ENCODE assay signal across 11 mouse cellular contexts in the genomic region with DNA sequence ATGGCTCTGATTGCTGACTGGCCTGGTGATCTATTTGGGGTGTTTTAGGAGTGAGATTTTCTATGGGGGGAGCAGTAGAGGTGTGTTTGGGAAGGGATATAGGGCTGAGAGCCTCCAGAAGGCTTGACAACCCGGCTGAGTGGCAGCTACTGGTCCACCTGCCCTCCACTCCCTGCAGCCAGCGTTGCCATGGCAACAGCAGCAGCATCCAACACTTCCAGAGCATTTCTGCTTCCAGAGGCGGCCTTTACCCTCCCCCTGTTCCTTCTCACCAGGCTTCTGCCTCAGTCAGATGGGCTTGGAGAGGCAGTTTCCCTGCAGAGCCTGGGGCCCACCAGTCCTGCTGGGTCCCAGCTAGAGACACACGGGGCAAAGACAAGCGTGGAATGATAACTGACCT. TPM values are rescaled to one million over a fixed set of nuclear protein-coding genes. Genes with fewer than 3 reads are reported as not detected.
A peak's percentile ranks its signal among the peaks of the same experiment; 100 is the strongest.
DNase-seq lines count a peak whose midpoint lies in the region; ATAC-seq and TF ChIP-seq lines count a peak whose summit lies in the region.
"Had no signal": no experiment of that assay in that cellular context is flagged by ENCODE, and none has a peak within 500 bp of the region (broad histone marks: within the 10 kb centered on the region; RNA-seq: fewer than 3 reads in every experiment).

No protein-coding gene starts in this region.

- 23% methylated on average over 5 of the region's 5 CpGs for WGBS in hindbrain, embryonic 10.5 days
- WGBS in midbrain, embryonic 14.5 days, result 10% methylated on average over 5 of the region's 5 CpGs
- 86% methylated on average over 5 of the region's 5 CpGs for whole genome bisulfite sequencing in heart, adult 2 months
- 86% methylated on average over 5 of the region's 5 CpGs for WGBS in kidney, adult 2 months

- no peak overlapping the region for H3K4me2 ChIP-seq in midbrain, embryonic 14.5 days (ENCODE audit: low read length)
- H3K4me2 ChIP-seq: limb, embryonic 13.5 days had no signal

- peaks cover 60% of the 10 kb centered on the region for H3K4me1 ChIP-seq in hindbrain, embryonic 10.5 days (replicated peaks)
- H3K4me1 ChIP-seq in midbrain, embryonic 14.5 days (ENCODE audit: control insufficient read depth, insufficient read depth, low read length), result peaks cover 27% of the 10 kb centered on the region
- H3K4me1 ChIP-seq in heart, adult 2 months (ENCODE audit: control insufficient read depth, insufficient read depth, low read length), result peaks cover 7% of the 10 kb centered on the region
- H3K4me1 ChIP-seq in kidney, adult 2 months (ENCODE audit: control insufficient read depth, insufficient read depth, low read length), result no peaks in the 10 kb centered on the region; the same call in 1 of the 2 replicates

- intact Hi-C loops in heart, adult 2 months (cut with DNase I), result no loop called here

- no peaks in the 10 kb centered on the region for H3K36me3 ChIP-seq in hindbrain, embryonic 10.5 days
- no peaks in the 10 kb centered on the region for H3K36me3 ChIP-seq in midbrain, embryonic 14.5 days (ENCODE audit: control insufficient read depth, insufficient read depth, low read length)
- no peaks in the 10 kb centered on the region for H3K36me3 ChIP-seq in heart, adult 2 months (ENCODE audit: control insufficient read depth, insufficient read depth, low read length)
- no peaks in the 10 kb centered on the region for H3K36me3 ChIP-seq in kidney, adult 2 months (ENCODE audit: control insufficient read depth, insufficient read depth, low read length)
- H3K36me3 ChIP-seq: heart, embryonic 10.5 days; limb, embryonic 13.5 days had no signal

- H3K9me3 ChIP-seq in hindbrain, embryonic 10.5 days, result no peaks in the 10 kb centered on the region
- no peaks in the 10 kb centered on the region for H3K9me3 ChIP-seq in midbrain, embryonic 14.5 days (ENCODE audit: control insufficient read depth, low read length)
- H3K9me3 ChIP-seq: heart, embryonic 10.5 days; limb, embryonic 13.5 days had no signal

- H3K79me2 ChIP-seq in heart, adult 2 months (replicated peaks; ENCODE audit: control insufficient read depth, insufficient read depth, low read length), result no peaks in the 10 kb centered on the region

- TF ChIP-seq EP300 in heart, adult 2 months (IDR thresholded peaks at IDR 0.05; ENCODE audit: insufficient read depth, low read depth, low read length), result no peak

- TF ChIP-seq CTCF in brain, embryonic 14.5 days (IDR thresholded peaks at IDR 0.05; ENCODE audit: borderline replicate concordance, extremely low read depth, insufficient read depth, insufficient read length), result no peak
- TF ChIP-seq CTCF in heart, adult 2 months (IDR thresholded peaks at IDR 0.05), result no peak
- no peak for TF ChIP-seq CTCF in kidney, adult 2 months (conservative IDR thresholded peaks at IDR 0.05; ENCODE audit: insufficient read depth, insufficient read length, low read depth, low read length)

- ATAC-seq in midbrain, embryonic 14.5 days (ENCODE audit: low FRiP score, low TSS enrichment), result peak; percentile 55; the same call in 1 of the 2 replicates

- H3K27me3 ChIP-seq in hindbrain, embryonic 10.5 days (ENCODE audit: insufficient read depth, poor library complexity, severe bottlenecking), result no peaks in the 10 kb centered on the region
- H3K27me3 ChIP-seq in midbrain, embryonic 14.5 days (ENCODE audit: control insufficient read depth, insufficient read depth, low read length), result no peaks in the 10 kb centered on the region
- H3K27me3 ChIP-seq in heart, adult 2 months (ENCODE audit: control insufficient read depth, insufficient read depth, low read length), result no peaks in the 10 kb centered on the region
- no peaks in the 10 kb centered on the region for H3K27me3 ChIP-seq in kidney, adult 2 months (replicated peaks; ENCODE audit: control insufficient read depth, insufficient read depth, low read length)
- H3K27me3 ChIP-seq: limb, embryonic 13.5 days had no signal

- H3K9ac ChIP-seq in midbrain, embryonic 14.5 days (replicated peaks; ENCODE audit: low read length), result no peak overlapping the region; the same call in 1 of the 2 replicates
- no peak overlapping the region for H3K9ac ChIP-seq in heart, adult 2 months (ENCODE audit: low read depth, low read length)
- H3K9ac ChIP-seq: limb, embryonic 13.5 days had no signal

- DNase-seq in ES-CJ7 (ENCODE audit: low read depth, low spot score), result peak; percentile 58
- peak; percentile 94 for DNase-seq in brain, embryonic 14.5 days (ENCODE audit: low read depth)
- peak; percentile 54 for DNase-seq in hindbrain, embryonic 10.5 days (ENCODE audit: low spot score)
- peak; percentile 90 for DNase-seq in midbrain, embryonic 14.5 days
- no peak for DNase-seq in thymus, postnatal 4 days
- DNase-seq in heart, adult 2 months, result no peak
- no peak for DNase-seq in kidney, adult 2 months
- DNase-seq in urinary bladder, postnatal 25 days (ENCODE audit: low spot score), result no peak
- DNase-seq: kidney, adult 8-10 months had no signal

- no peak for TF ChIP-seq POLR2A in brain, embryonic 14.5 days (IDR thresholded peaks at IDR 0.05; ENCODE audit: borderline replicate concordance, extremely low read depth, insufficient read depth, insufficient read length, poor library complexity, severe bottlenecking)
- TF ChIP-seq POLR2A in heart, adult 2 months (IDR thresholded peaks at IDR 0.05; ENCODE audit: insufficient read depth, low read depth, low read length), result no peak
- TF ChIP-seq POLR2A in kidney, adult 2 months (IDR thresholded peaks at IDR 0.05; ENCODE audit: low read depth, low read length), result no peak

- H3K4me3 ChIP-seq in hindbrain, embryonic 10.5 days, result no peak overlapping the region
- H3K4me3 ChIP-seq in midbrain, embryonic 14.5 days (replicated peaks; ENCODE audit: low read depth, low read length), result no peak overlapping the region
- no peak overlapping the region for H3K4me3 ChIP-seq in heart, adult 2 months
- H3K4me3 ChIP-seq in kidney, adult 2 months (ENCODE audit: insufficient read depth, low read depth, low read length), result no peak overlapping the region
- H3K4me3 ChIP-seq: heart, embryonic 10.5 days; limb, embryonic 13.5 days had no signal

- H3K27ac ChIP-seq in hindbrain, embryonic 10.5 days, result peak overlapping the region; percentile 42
- peak overlapping the region; percentile 75 for H3K27ac ChIP-seq in midbrain, embryonic 14.5 days (replicated peaks; ENCODE audit: low read depth, low read length)
- no peak overlapping the region for H3K27ac ChIP-seq in heart, adult 2 months
- H3K27ac ChIP-seq in kidney, adult 2 months (ENCODE audit: insufficient read depth, low read depth, low read length), result no peak overlapping the region
- H3K27ac ChIP-seq: limb, embryonic 13.5 days had no signal

RNA-seq across cellular contexts. Expression of a gene that starts 38.4 kb away (rescaled TPM):
- 21.2 and 29.9 TPM in 2 replicates for polyA plus RNA-seq in brain, embryonic 14.5 days (2012; rRNA removed)
- polyA plus RNA-seq in hindbrain, embryonic 10.5 days (2016; fragmentation: Nextera tagmentation; extraction: Ambion mirVana), result 14.0 and 14.3 TPM in 2 replicates
- 15.3 and 19.3 TPM in 2 replicates for polyA plus RNA-seq in midbrain, embryonic 14.5 days (2014; fragmentation: Nextera tagmentation; extraction: Ambion mirVana)
- total RNA-seq in heart, adult 2 months (2021), result 10 to 100 TPM; 39.6 to 62.7 TPM
- polyA plus RNA-seq in heart, adult 2 months (2012; rRNA removed), result 15.4 and 21.0 TPM in 2 replicates
- 35.5 and 57.6 TPM in 2 replicates for polyA plus RNA-seq in kidney, adult 2 months (2012; rRNA removed)

Comparison
In these comparisons a context has a peak if more than half of its experiments do, and no peak if none do; other contexts are left out.
1. DNase-seq: peak in ES-CJ7 (single experiment), brain, embryonic 14.5 days (single experiment), hindbrain, embryonic 10.5 days (single experiment) and midbrain, embryonic 14.5 days (single experiment); none in thymus, postnatal 4 days (single experiment), heart, adult 2 months (0 of 2), kidney, adult 2 months (single experiment) and urinary bladder, postnatal 25 days (single experiment).
2. H3K27ac ChIP-seq: peak in hindbrain, embryonic 10.5 days (single experiment) and midbrain, embryonic 14.5 days (single experiment); none in heart, adult 2 months (single experiment) and kidney, adult 2 months (single experiment).